11 mouse cellular contexts compared by ENCODE assay signal in genomic region chr8:108742465-108742864, GRCm38 (mm10).
"Had no signal": no experiment of that assay in that cellular context is flagged by ENCODE, and none has a peak within 500 bp of the region (broad histone marks: within the 10 kb centered on the region; RNA-seq: fewer than 3 reads in every experiment).

No protein-coding gene starts in this region.

- DNase-seq: kidney, adult 11 months; kidney, adult 18-20 months; kidney, adult 2 months; kidney, adult 8-10 months; kidney, adult 9 months; kidney, postnatal 10 days; kidney, postnatal 14 days; kidney, postnatal 25 days; kidney, postnatal 4 days; layer of hippocampus, adult 9-11 months; layer of hippocampus, postnatal 36 days had no signal
